Mouse (Mus musculus) B cell, adult 2 months (primary cell): ENCODE measurements at regions not wholly inside any gene's neighbourhood (a gene's known extent, or its start where the extent isn't known, plus 50 kb on each side); places are given as distances from the start of the nearest gene placed in this dataset.
A peak's percentile ranks its signal among the peaks of the same experiment; 100 is the strongest.

Source experiments
- DNase-seq, 2 experiments: peaks; one replicate each; pipeline ENCODE4 v3.0.0; 2022

- DNase-seq = no peak
Observed at GRCm38 (mm10) chr4:33799110-33799509, 125.3 kb upstream of the Cnr1 start.

DNA sequence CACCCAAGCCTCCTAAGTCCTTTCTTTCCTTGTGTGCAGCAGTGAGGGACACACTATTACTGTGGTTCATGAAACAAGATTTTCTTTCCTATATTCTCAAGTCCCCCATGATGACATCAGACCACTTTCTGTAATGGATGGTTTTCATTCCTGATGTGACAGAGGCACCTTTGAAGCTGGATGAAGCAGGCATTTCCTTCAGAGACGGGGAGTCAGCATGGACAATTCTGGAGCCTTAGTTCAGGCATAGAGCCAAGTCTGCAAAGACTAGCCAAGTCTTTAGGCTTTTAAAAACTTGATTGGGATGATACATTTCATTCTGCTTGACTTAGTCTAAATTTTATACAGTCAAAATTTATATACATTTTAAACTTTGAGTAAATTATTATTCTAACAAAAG lies 124.6 kb upstream of the Cnr1 start:
- DNase-seq = no peak

DNA sequence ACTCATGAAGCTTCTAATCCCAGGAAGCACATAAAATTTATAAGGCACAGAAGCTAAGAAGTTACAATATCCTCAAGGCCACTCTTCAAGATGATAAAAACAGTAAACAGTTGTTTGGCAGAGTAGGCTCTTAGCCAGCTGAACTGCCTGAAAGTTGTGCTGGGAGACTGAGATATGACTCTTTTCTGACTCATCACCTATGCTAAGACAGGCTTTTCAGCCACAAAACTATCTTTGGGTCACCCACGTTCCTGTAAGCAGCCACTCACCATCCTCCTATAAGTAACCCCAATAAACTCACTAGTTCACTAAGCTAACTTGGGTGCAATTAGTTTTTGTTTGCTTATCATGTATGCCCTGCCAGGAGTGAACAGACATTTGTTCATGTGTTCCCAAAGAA lies 112.1 kb upstream of the Cnr1 start:
- no peak for DNase-seq

DNA sequence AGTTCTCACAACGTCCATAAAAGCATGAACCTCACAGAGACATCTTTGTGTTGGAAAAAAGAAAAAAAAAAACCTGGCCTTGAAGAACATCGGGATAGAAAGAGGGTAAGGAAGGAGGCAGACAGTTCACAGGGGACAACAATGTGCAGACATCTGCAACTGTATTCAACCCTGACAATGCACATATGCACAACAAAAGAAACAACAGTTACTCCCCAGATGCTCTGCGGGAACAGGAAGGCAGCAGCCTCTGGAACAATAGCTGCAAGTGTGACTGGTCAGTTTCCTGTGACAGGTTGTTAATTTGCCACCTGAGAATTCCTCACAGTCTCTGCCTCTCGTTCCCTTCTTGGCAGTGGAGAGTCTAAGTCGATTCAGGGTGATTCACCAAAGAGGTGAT lies 100.5 kb upstream of the Cnr1 start:
- no peak for DNase-seq

GRCm38 (mm10) chr4:33833134-33833533 lies 91.3 kb upstream of the Cnr1 start:
- DNase-seq = no peak

DNA sequence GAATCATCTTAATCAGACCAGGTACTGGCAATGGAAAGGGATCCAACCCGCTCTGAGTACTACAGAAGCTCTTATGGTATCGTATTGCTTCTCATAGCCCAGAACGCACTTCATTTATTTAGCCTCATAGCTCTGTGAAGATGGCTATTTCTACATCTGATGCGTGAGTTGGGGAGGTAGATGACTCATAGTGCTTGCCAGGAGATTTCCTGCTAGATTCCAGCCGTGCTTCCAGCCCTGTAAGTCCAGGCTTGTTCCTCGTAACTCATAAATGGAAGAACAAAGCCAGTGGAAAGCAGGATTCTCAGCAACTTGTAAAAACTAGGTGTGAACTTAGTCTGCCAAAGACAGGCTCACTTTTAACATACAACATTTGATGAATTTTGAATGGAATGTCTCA lies 86.0 kb upstream of the Cnr1 start:
- DNase-seq = no peak

DNA sequence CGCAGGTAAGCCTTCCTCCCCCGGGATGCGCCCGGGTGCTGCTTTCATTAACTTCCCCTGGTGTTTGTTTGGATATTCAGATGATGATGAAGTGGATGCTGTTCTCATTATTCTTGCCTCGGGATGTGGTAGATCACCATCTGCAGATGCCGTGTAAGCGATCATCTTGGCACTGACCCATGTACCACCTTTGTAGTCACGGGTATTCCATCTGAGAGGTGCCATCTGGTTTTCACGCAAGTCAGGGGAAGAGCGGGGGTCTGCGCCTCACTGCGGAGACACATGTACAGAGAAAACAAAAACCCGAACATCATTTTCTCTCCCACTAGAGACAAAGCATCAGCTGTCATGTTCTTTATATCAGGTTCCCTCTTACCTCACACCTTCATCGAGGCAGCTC lies 84.3 kb upstream of the Cnr1 start:
- no peak for DNase-seq

GRCm38 (mm10) chr4:33845611-33846395 lies 78.6 kb upstream of the Cnr1 start:
- DNase-seq = no peak

GRCm38 (mm10) chr4:33850249-33850648 lies 74.1 kb upstream of the Cnr1 start:
- no peak for DNase-seq

GRCm38 (mm10) chr4:33852294-33852693 lies 72.1 kb upstream of the Cnr1 start:
- no peak for DNase-seq

GRCm38 (mm10) chr4:33855112-33855511 lies 69.3 kb upstream of the Cnr1 start:
- DNase-seq = no peak

- DNase-seq = peak; percentile 2 to 10
Observed at GRCm38 (mm10) chr4:33867126-33867525, 57.3 kb upstream of the Cnr1 start.

- DNase-seq = no peak
Observed at GRCm38 (mm10) chr4:33869317-33869716, 55.1 kb upstream of the Cnr1 start.
